In genomic region chr11:96333241-96334001, GRCm38 (mm10) we compare ENCODE assay signal across 11 mouse cellular contexts. TPM values are rescaled to one million over a fixed set of nuclear protein-coding genes. Genes with fewer than 3 reads are reported as not detected.
DNase-seq lines count a peak whose midpoint lies in the region; ATAC-seq and TF ChIP-seq lines count a peak whose summit lies in the region.
"Had no signal": no experiment of that assay in that cellular context is flagged by ENCODE, and none has a peak within 500 bp of the region (broad histone marks: within the 10 kb centered on the region; RNA-seq: fewer than 3 reads in every experiment).

No protein-coding gene starts in this region.

- DNase-seq in heart, adult 9 months (ENCODE audit: low spot score in 2 of 2): no peak
- no peak for DNase-seq in lung, postnatal 0 days (ENCODE audit: low spot score)
- DNase-seq in lung, adult 18-20 months: no peak
- DNase-seq in cerebellum, postnatal 25 days: no peak
- DNase-seq in gastrocnemius, postnatal 25 days: no peak
- no peak for DNase-seq in left cerebral cortex, adult 11 months (ENCODE audit: low spot score)
- DNase-seq: B cell, adult 2 months; gastrocnemius, adult 2 months had no signal

- no peak for TF ChIP-seq CTCF in lung, postnatal 0 days (IDR thresholded peaks at IDR 0.05)

- H3K27ac ChIP-seq in heart, embryonic 11.5 days (ENCODE audit: low read depth, low read length): peak overlapping the region; percentile 57; the same call in 1 of the 2 replicates
- H3K27ac ChIP-seq in lung, postnatal 0 days (ENCODE audit: low read length): peak overlapping the region; percentile 88
- peak overlapping the region; percentile 1; the same call in 1 of the 2 replicates for H3K27ac ChIP-seq in limb, embryonic 13.5 days
- H3K27ac ChIP-seq: gastrocnemius, adult 2 months had no signal

- no peak for ATAC-seq in heart, embryonic 11.5 days (replicated peaks; ENCODE audit: insufficient number of reproducible peaks, low FRiP score, low TSS enrichment)
- no peak for ATAC-seq in lung, postnatal 0 days
- ATAC-seq in limb, embryonic 13.5 days (ENCODE audit: low FRiP score, low read depth): no peak

- H3K4me1 ChIP-seq in heart, embryonic 11.5 days (ENCODE audit: control insufficient read depth, insufficient read depth, low read length): 0 out of 2 replicates have a peak, but pooled peaks cover 4% of the 10 kb centered on the region
- peaks cover 12% of the 10 kb centered on the region; the same call in 1 of the 2 replicates for H3K4me1 ChIP-seq in lung, postnatal 0 days (ENCODE audit: insufficient read depth, low read depth, low read length)
- peaks cover 10% of the 10 kb centered on the region for H3K4me1 ChIP-seq in limb, embryonic 13.5 days

- no peak for TF ChIP-seq EP300 in lung, postnatal 0 days (IDR thresholded peaks at IDR 0.05)

- 5% methylated on average over 17 of the region's 17 CpGs for WGBS in heart, embryonic 11.5 days (ENCODE audit: insufficient replicate concordance)
- WGBS in lung, postnatal 0 days: 21% methylated on average over 17 of the region's 17 CpGs
- 7% methylated on average over 17 of the region's 17 CpGs for WGBS in limb, embryonic 13.5 days

- no peaks in the 10 kb centered on the region for H3K36me3 ChIP-seq in heart, embryonic 11.5 days (ENCODE audit: control insufficient read depth, insufficient read depth, low read length)
- no peaks in the 10 kb centered on the region for H3K36me3 ChIP-seq in lung, postnatal 0 days (ENCODE audit: insufficient read depth, low read length)
- no peaks in the 10 kb centered on the region for H3K36me3 ChIP-seq in limb, embryonic 13.5 days

- peak overlapping the region; percentile 69; the same call in 1 of the 2 replicates for H3K9ac ChIP-seq in heart, embryonic 11.5 days (ENCODE audit: low read depth, low read length)
- H3K9ac ChIP-seq in lung, postnatal 0 days (replicated peaks; ENCODE audit: low read depth): peak overlapping the region; percentile 50; the same call in 1 of the 2 replicates
- no peak overlapping the region for H3K9ac ChIP-seq in limb, embryonic 13.5 days

- peak overlapping the region; percentile 40 for H3K4me3 ChIP-seq in heart, embryonic 11.5 days (ENCODE audit: low read depth, low read length)
- peak overlapping the region; percentile 49 for H3K4me3 ChIP-seq in lung, postnatal 0 days (ENCODE audit: low read depth, low read length)
- H3K4me3 ChIP-seq in limb, embryonic 13.5 days: peak overlapping the region; percentile 32

- no peaks in the 10 kb centered on the region for H3K9me3 ChIP-seq in heart, embryonic 11.5 days (replicated peaks; ENCODE audit: control insufficient read depth, low read length)
- no peaks in the 10 kb centered on the region for H3K9me3 ChIP-seq in lung, postnatal 0 days (ENCODE audit: low read length)
- no peaks in the 10 kb centered on the region for H3K9me3 ChIP-seq in limb, embryonic 13.5 days

- peaks cover 98% of the 10 kb centered on the region for H3K27me3 ChIP-seq in heart, embryonic 11.5 days (ENCODE audit: control insufficient read depth, insufficient read depth, low read length)
- H3K27me3 ChIP-seq in lung, postnatal 0 days (replicated peaks; ENCODE audit: insufficient read depth, low read length): peaks cover 7% of the 10 kb centered on the region; the same call in 1 of the 2 replicates
- H3K27me3 ChIP-seq in limb, embryonic 13.5 days: peaks cover 100% of the 10 kb centered on the region

- peak overlapping the region; percentile 66 for H3K4me2 ChIP-seq in heart, embryonic 11.5 days
- peak overlapping the region; percentile 63 for H3K4me2 ChIP-seq in lung, postnatal 0 days (replicated peaks; ENCODE audit: low read depth, low read length)
- H3K4me2 ChIP-seq in limb, embryonic 13.5 days (replicated peaks): peak overlapping the region; percentile 53

RNA-seq across cellular contexts. Expression of gene Hoxb3, which starts 10.3 kb away (rescaled TPM):
- polyA plus RNA-seq in heart, embryonic 11.5 days (2014; fragmentation: Nextera tagmentation; extraction: Ambion mirVana): 0.74 and 1.0 TPM in 2 replicates
- 1.5 and 2.2 TPM in 2 replicates for polyA plus RNA-seq in lung, postnatal 0 days (2015; fragmentation: Nextera tagmentation; extraction: Ambion mirVana)
- 0.17 and 0.55 TPM in 2 replicates for polyA plus RNA-seq in limb, embryonic 13.5 days (2015; fragmentation: Nextera tagmentation; extraction: Ambion mirVana)
- total RNA-seq in gastrocnemius, postnatal 25 days (2021): under 1 TPM; 0.43 to 0.78 TPM
- total RNA-seq: layer of hippocampus, adult 18-20 months had no signal

RNA-seq across cellular contexts. Expression of gene Hoxb4, which starts 15.4 kb away (rescaled TPM):
- 0.21 and 0.77 TPM in 2 replicates for polyA plus RNA-seq in heart, embryonic 11.5 days (2014; fragmentation: Nextera tagmentation; extraction: Ambion mirVana)
- polyA plus RNA-seq in lung, postnatal 0 days (2015; fragmentation: Nextera tagmentation; extraction: Ambion mirVana): 2.6 and 3.0 TPM in 2 replicates
- 0.36 and 0.50 TPM in 2 replicates for polyA plus RNA-seq in limb, embryonic 13.5 days (2015; fragmentation: Nextera tagmentation; extraction: Ambion mirVana)
- total RNA-seq in gastrocnemius, postnatal 25 days (2021): under 1 TPM; 0.24 to 0.38 TPM
- total RNA-seq: layer of hippocampus, adult 18-20 months had no signal

RNA-seq across cellular contexts. Expression of gene Hoxb2, which starts 16.9 kb away (rescaled TPM):
- polyA plus RNA-seq in heart, embryonic 11.5 days (2014; fragmentation: Nextera tagmentation; extraction: Ambion mirVana): 4.5 and 7.4 TPM in 2 replicates
- polyA plus RNA-seq in lung, postnatal 0 days (2015; fragmentation: Nextera tagmentation; extraction: Ambion mirVana): 16.5 and 16.9 TPM in 2 replicates
- polyA plus RNA-seq in limb, embryonic 13.5 days (2015; fragmentation: Nextera tagmentation; extraction: Ambion mirVana): 3.9 and 4.8 TPM in 2 replicates
- under 1 TPM; 0.15 to 0.24 TPM for total RNA-seq in gastrocnemius, postnatal 25 days (2021)
- total RNA-seq: layer of hippocampus, adult 18-20 months had no signal

RNA-seq across cellular contexts. Expression of gene Hoxb5, which starts 30.3 kb away (rescaled TPM):
- polyA plus RNA-seq in heart, embryonic 11.5 days (2014; fragmentation: Nextera tagmentation; extraction: Ambion mirVana): 0.65 and 2.4 TPM in 2 replicates
- 16.8 and 17.3 TPM in 2 replicates for polyA plus RNA-seq in lung, postnatal 0 days (2015; fragmentation: Nextera tagmentation; extraction: Ambion mirVana)
- 0.97 and 1.5 TPM in 2 replicates for polyA plus RNA-seq in limb, embryonic 13.5 days (2015; fragmentation: Nextera tagmentation; extraction: Ambion mirVana)
- total RNA-seq in gastrocnemius, postnatal 25 days (2021): under 1 TPM; 0.38 to 0.64 TPM
- total RNA-seq: layer of hippocampus, adult 18-20 months had no signal

RNA-seq across cellular contexts. Expression of gene Hoxb1, which starts 32.1 kb away (rescaled TPM):
- 0.19 TPM in 1 of 2 replicates, not detected in the other for polyA plus RNA-seq in heart, embryonic 11.5 days (2014; fragmentation: Nextera tagmentation; extraction: Ambion mirVana)
- not detected in 2 replicates for polyA plus RNA-seq in lung, postnatal 0 days (2015; fragmentation: Nextera tagmentation; extraction: Ambion mirVana)
- polyA plus RNA-seq in limb, embryonic 13.5 days (2015; fragmentation: Nextera tagmentation; extraction: Ambion mirVana): 0.13 TPM in 1 of 2 replicates, not detected in the other
- total RNA-seq in gastrocnemius, postnatal 25 days (2021): not detected
- total RNA-seq: gastrocnemius, adult 2 months; layer of hippocampus, adult 18-20 months had no signal

Comparison
In these comparisons a context has a peak if more than half of its experiments do, and no peak if none do; other contexts are left out.
1. H3K27ac ChIP-seq: peak in every context shown above with its lines; median percentile 88 in lung, postnatal 0 days; 57 in heart, embryonic 11.5 days; 1 in limb, embryonic 13.5 days.